Mouse (Mus musculus) telencephalon, adult 2 months (tissue): ENCODE data around the gene Rnf111.

Experiments used
- DNase-seq: peaks from one replicate; pipeline ENCODE4 v3.0.0-alpha.2; 2011; ENCODE audit warnings: low read depth, low spot score

Rnf111 gene

GRCm38 (mm10) chr9:70396083-70396482 lies 107.4 kb downstream of the Rnf111 start:
- no peak for DNase-seq

GRCm38 (mm10) chr9:70395617-70396016 lies 107.9 kb downstream of the Rnf111 start:
- no peak for DNase-seq

GRCm38 (mm10) chr9:70392563-70392907 lies 111.0 kb downstream of the Rnf111 start:
- DNase-seq = no peak

GRCm38 (mm10) chr9:70391660-70392562 lies 111.6 kb downstream of the Rnf111 start:
- no peak for DNase-seq

- no peak for DNase-seq
These were observed 112.5 kb downstream of the Rnf111 start for GRCm38 (mm10) chr9:70391042-70391441.

GRCm38 (mm10) chr9:70389548-70389947 lies 114.0 kb downstream of the Rnf111 start:
- DNase-seq = no peak

GRCm38 (mm10) chr9:70387410-70388119 lies 116.0 kb downstream of the Rnf111 start:
- DNase-seq = no peak

GRCm38 (mm10) chr9:70384958-70385728 lies 118.4 kb downstream of the Rnf111 start:
- no peak for DNase-seq

GRCm38 (mm10) chr9:70384494-70384893 lies 119.0 kb downstream of the Rnf111 start:
- DNase-seq = no peak

GRCm38 (mm10) chr9:70383750-70384149 lies 119.8 kb downstream of the Rnf111 start:
- no peak for DNase-seq

- no peak for DNase-seq
These were observed 121.4 kb downstream of the Rnf111 start for GRCm38 (mm10) chr9:70382091-70382490.

GRCm38 (mm10) chr9:70379502-70380467 lies 123.7 kb downstream of the Rnf111 start:
- no peak for DNase-seq
